Mouse (Mus musculus): ENCODE results near the gene Syne2. TPM values are rescaled to one million over a fixed set of nuclear protein-coding genes. Genes with fewer than 3 reads are reported as not detected.

Syne2 gene
- 30.1 and 31.5 TPM in 2 replicates for polyA plus RNA-seq (2015; fragmentation: Nextera tagmentation; extraction: Ambion mirVana)

DNA sequence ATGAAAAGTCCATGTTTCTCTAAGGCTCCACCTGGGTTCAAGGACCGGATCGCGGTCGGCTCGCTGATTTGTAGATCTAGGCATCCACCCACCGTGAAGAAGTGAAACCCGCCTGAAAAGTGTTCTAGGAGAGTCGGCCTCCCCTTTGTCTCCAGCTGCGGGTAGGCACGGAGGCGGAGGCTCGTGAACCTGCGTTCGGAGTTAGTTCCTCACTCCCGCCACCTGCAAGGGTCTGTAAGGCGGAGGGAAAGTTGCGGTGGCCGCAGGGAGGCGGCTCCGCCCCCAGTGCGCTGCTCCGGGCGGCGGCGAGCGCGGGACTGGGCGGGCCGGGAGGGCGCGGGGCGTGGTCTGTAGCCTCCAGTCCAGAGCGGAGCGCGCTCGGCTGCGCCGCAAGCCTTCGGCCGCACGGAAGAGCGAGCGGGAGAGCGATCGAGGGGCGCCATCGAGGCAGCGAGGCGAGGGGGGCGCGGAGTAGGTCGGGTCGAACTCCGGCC, at the start of gene Syne2:
Gene Syne2 (plus strand): TSS at position 176 of the 494 bp plus-strand sequence.

Small RNA genes within 50 kb of the gene (microRNA-seq; reads per million reads assigned to microRNA genes)
- 1.4 reads per million for gene Mir5101 (ENCODE audit: borderline replicate concordance, insufficient number of aligned reads)

Other genes with a start within 250 kb of the Syne2 start
- 9.4 and 11.2 TPM in 2 replicates for gene Ppp2r5e, start 221.9 kb upstream of the Syne2 start, polyA plus RNA-seq (2015; fragmentation: Nextera tagmentation; extraction: Ambion mirVana)
- gene Wdr89, start 148.6 kb upstream of the Syne2 start, polyA plus RNA-seq (2015; fragmentation: Nextera tagmentation; extraction: Ambion mirVana): 5.2 and 5.7 TPM in 2 replicates
- gene Sgpp1, start 82.4 kb upstream of the Syne2 start, polyA plus RNA-seq (2015; fragmentation: Nextera tagmentation; extraction: Ambion mirVana): 26.8 and 49.7 TPM in 2 replicates